Mouse (Mus musculus) thymus, postnatal 36 days (tissue): ENCODE data around the gene Dctn3.
"Not testable (repeated sequence)": the region's sequence is repeated elsewhere in the genome, so short reads cannot be mapped to it uniquely, and the experiment has no call there.

Source experiments
- DNase-seq, 2 experiments: peaks; one replicate each; pipeline ENCODE4 v3.0.0; 2022; ENCODE audit warnings: mixed read lengths in 2 of 2

Gene Dctn3

GRCm38 (mm10) chr4:41722918-41723351 lies at the start of gene Dctn3:
TSS of gene Dctn3 (minus strand) at chr4:41723170.
- DNase-seq = peak; percentile 76 to 84

GRCm38 (mm10) chr4:41767301-41767700 lies 44.3 kb upstream of the Dctn3 start:
- not testable (repeated sequence) for DNase-seq

- not testable (repeated sequence) for DNase-seq
These were observed 40.2 kb upstream of the Dctn3 start for GRCm38 (mm10) chr4:41763176-41763575.

GRCm38 (mm10) chr4:41762688-41763114 lies 39.7 kb upstream of the Dctn3 start:
- not testable (repeated sequence) for DNase-seq

- no peak for DNase-seq
These were observed 39.2 kb upstream of the Dctn3 start for GRCm38 (mm10) chr4:41762099-41762687.

GRCm38 (mm10) chr4:41761680-41762079 lies 38.7 kb upstream of the Dctn3 start:
- DNase-seq = no peak

- DNase-seq = no peak
These were observed 37.9 kb upstream of the Dctn3 start for GRCm38 (mm10) chr4:41760911-41761310.

GRCm38 (mm10) chr4:41760288-41760721 lies 37.3 kb upstream of the Dctn3 start:
- peak; percentile 52 to 68 for DNase-seq

GRCm38 (mm10) chr4:41759656-41760287 lies 36.8 kb upstream of the Dctn3 start:
- DNase-seq = no peak

- no peak for DNase-seq
These were observed 36.2 kb upstream of the Dctn3 start for GRCm38 (mm10) chr4:41759206-41759605.

- no peak for DNase-seq
These were observed 35.7 kb upstream of the Dctn3 start for GRCm38 (mm10) chr4:41758701-41759100.

- DNase-seq = no peak
These were observed 35.1 kb upstream of the Dctn3 start for GRCm38 (mm10) chr4:41758021-41758420.

- DNase-seq = no peak
These were observed 34.4 kb upstream of the Dctn3 start for GRCm38 (mm10) chr4:41757321-41757720.

GRCm38 (mm10) chr4:41756440-41756839 lies 33.5 kb upstream of the Dctn3 start:
- peak in 1 of 2 experiments; percentile 23 for DNase-seq

- DNase-seq = peak; percentile 94
These were observed 32.7 kb upstream of the Dctn3 start, which contains the start of gene Sigmar1 for GRCm38 (mm10) chr4:41755338-41756305. TSS of gene Sigmar1 (minus strand) at chr4:41756157.

GRCm38 (mm10) chr4:41754797-41755337 lies 31.9 kb upstream of the Dctn3 start, which contains the start of gene Galt:
TSS of gene Galt (plus strand) at chr4:41755228.
- no peak for DNase-seq

GRCm38 (mm10) chr4:41745021-41745420 lies 22.1 kb upstream of the Dctn3 start:
- DNase-seq = no peak

- DNase-seq = no peak
These were observed 21.2 kb upstream of the Dctn3 start for GRCm38 (mm10) chr4:41744131-41744530.

GRCm38 (mm10) chr4:41741158-41741560 lies 18.2 kb upstream of the Dctn3 start:
- DNase-seq = peak; percentile 93 to 94

- peak; percentile 37 to 49 for DNase-seq
These were observed 17.6 kb upstream of the Dctn3 start for GRCm38 (mm10) chr4:41740380-41741157.

GRCm38 (mm10) chr4:41739260-41739659 lies 16.3 kb upstream of the Dctn3 start:
- no peak for DNase-seq

GRCm38 (mm10) chr4:41738256-41738603 lies 15.3 kb upstream of the Dctn3 start:
- no peak for DNase-seq
